Mouse (Mus musculus) liver, embryonic 11.5 days (tissue): ENCODE data around the gene Nodal. TPM values are rescaled to one million over a fixed set of nuclear protein-coding genes. Genes with fewer than 3 reads are reported as not detected.

Experiments
- ATAC-seq: fragments of 200-750 bp; cut with Nextera tagmentation; replicated peaks from 2 replicates; pipeline ENCODE4 v1.8.0; 2017; ENCODE audit warnings: moderate number of reproducible peaks, mild to moderate bottlenecking, moderate TSS enrichment, moderate library complexity; ENCODE audit not compliant: low FRiP score
- DNase-seq: peaks from one replicate; pipeline ENCODE4 v3.0.0-alpha.2; 2017; ENCODE audit warnings: low spot score
- H3K27ac ChIP-seq: fragments of 300-500 bp; sonication (generic); 2 replicates; pipeline ENCODE4 v1.5.1; 2014; ENCODE audit warnings: mild to moderate bottlenecking, low read depth, low read length, control low read depth
- H3K27me3 ChIP-seq: fragments of 300-500 bp; sonication (generic); replicated peaks from 2 replicates; pipeline ENCODE4 v1.6.1; 2014; ENCODE audit warnings: low read length, mixed read lengths; ENCODE audit not compliant: control insufficient read depth, insufficient read depth
- H3K36me3 ChIP-seq: fragments of 300-500 bp; sonication (generic); 2 replicates; pipeline ENCODE4 v1.6.1; 2014; ENCODE audit warnings: mild to moderate bottlenecking, low read length, moderate library complexity, mixed read lengths; ENCODE audit not compliant: control insufficient read depth, insufficient read depth
- H3K4me1 ChIP-seq: fragments of 300-500 bp; sonication (generic); replicated peaks from 2 replicates; pipeline ENCODE4 v1.6.1; 2014; ENCODE audit warnings: low read length, mixed read lengths; ENCODE audit not compliant: control insufficient read depth, insufficient read depth
- H3K4me2 ChIP-seq: fragments of 300-500 bp; sonication (generic); 2 replicates; pipeline ENCODE4 v1.6.1; 2014; ENCODE audit warnings: mild to moderate bottlenecking, control low read depth, moderate library complexity
- H3K4me3 ChIP-seq: fragments of 300-500 bp; sonication (generic); 2 replicates; pipeline ENCODE4 v1.5.1; 2014; ENCODE audit warnings: low read depth, low read length, control low read depth
- H3K9ac ChIP-seq: fragments of 300-500 bp; sonication (generic); 2 replicates; pipeline ENCODE4 v1.6.1; 2014; ENCODE audit warnings: low read depth, low read length, control low read depth
- H3K9me3 ChIP-seq: fragments of 300-500 bp; sonication (generic); 2 replicates; pipeline ENCODE4 v1.6.1; 2016; ENCODE audit warnings: low read length, inconsistent platforms, mixed read lengths; ENCODE audit not compliant: control insufficient read depth
- WGBS: fragments of 180-500 bp; shearing (Covaris S2); extraction: QIAGEN DNeasy Blood & Tissue Kit; methylation state at CpG from one replicate; pipeline ENCODE4 v1.1.7; 2014; 5-methylcytosine and 5-hydroxymethylcytosine counted together
- polyA plus RNA-seq: library from polyadenylated mRNA; unstranded; fragments of >200 nt; fragmentation: Nextera tagmentation; extraction: Ambion mirVana; gene quantifications from 2 replicates; pipeline ENCODE4 v1.2.1, GENCODE M21; 2014

The Nodal gene
- polyA plus RNA-seq, 1 experiment from 2014 or later, result 0.84 TPM

DNA sequence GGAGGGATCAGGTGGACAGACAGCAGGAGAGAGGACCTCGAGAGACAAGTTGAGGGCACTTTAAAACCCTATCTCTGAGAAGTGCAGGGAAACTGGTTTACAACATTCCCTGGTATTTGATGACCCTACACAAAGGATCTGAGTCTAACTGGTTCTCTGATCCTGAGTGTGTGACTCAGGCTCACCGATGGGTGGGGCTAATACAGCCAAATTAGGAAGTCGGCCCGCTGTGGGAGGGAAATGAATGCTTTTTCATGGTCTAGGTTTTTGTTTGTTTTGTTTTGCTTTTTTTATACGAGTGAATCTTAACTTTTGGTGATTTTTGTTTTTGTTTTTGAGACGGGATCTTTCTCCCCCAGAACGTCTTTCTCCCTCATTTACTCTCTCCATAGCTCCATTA, 51.1 kb downstream of the Nodal start:
- Histone ChIP-seq H3K36me3 (no peaks in the 10 kb centered on the region), H3K9ac (no peak overlapping the region), H3K4me1 (0 out of 2 replicates have a peak, but pooled peaks cover 6% of the 10 kb centered on the region), H3K27me3 (no peaks in the 10 kb centered on the region), H3K9me3 (no peaks in the 10 kb centered on the region), H3K4me2 (no peak overlapping the region), H3K27ac (no peak overlapping the region), H3K4me3 (no peak overlapping the region)
- no peak for DNase-seq
- ATAC-seq, result no peak
- WGBS, result 59% methylated on average over 7 of the region's 7 CpGs

DNA sequence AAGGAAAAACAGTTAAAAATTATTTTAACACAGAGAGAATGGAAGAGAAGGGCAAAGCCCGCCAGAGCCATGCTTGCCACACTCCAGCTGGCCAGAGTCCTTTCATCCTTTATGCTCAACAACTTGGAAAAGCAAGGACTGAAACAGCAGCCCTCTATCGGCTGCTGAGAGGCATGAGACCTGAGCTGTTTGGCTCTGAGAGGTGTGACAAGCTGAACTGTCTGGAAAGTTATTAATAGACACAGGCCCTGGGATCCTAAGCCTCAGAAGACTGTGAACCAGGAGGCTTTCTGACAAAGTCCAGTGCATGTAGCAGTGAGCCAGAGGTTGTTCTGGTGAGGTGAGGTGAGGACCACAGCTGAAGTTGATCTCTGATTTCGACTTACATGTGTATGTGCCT, 55.9 kb downstream of the Nodal start:
- H3K27ac ChIP-seq, result no peak overlapping the region
- H3K36me3 ChIP-seq, result no peaks in the 10 kb centered on the region
- DNase-seq, result no peak
- H3K4me1 ChIP-seq, result peaks cover 6% of the 10 kb centered on the region; the same call in 1 of the 2 replicates
- ATAC-seq, result no peak
- H3K4me2 ChIP-seq, result no peak overlapping the region
- H3K4me3 ChIP-seq, result no peak overlapping the region
- H3K9me3 ChIP-seq, result no peaks in the 10 kb centered on the region
- no peaks in the 10 kb centered on the region for H3K27me3 ChIP-seq
- 76% methylated on average over 3 of the region's 3 CpGs for WGBS
- no peak overlapping the region for H3K9ac ChIP-seq

DNA sequence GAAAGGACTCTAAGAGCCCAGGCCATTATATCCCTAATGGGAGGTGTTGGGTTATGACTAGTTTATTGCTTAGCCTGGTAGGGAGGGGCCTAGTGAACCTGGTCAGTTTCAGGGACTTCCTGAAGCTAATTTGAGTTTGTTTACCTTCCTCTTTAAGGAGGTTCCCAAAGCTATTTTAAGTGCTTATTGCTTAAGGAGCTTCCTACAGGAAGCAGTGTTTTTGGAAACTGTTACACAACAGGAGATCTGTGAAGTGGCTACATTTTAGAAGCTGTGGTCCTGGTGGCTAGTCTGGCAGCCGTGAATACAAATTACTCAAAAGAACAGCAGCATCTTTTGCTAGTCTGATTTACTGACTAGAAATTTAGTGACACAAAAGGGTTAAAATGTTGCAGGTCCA, 56.6 kb downstream of the Nodal start:
- H3K36me3 ChIP-seq, result no peaks in the 10 kb centered on the region
- H3K27me3 ChIP-seq, result no peaks in the 10 kb centered on the region
- peaks cover 6% of the 10 kb centered on the region; the same call in 1 of the 2 replicates for H3K4me1 ChIP-seq
- ATAC-seq (no peak), DNase-seq (no peak)
- H3K27ac ChIP-seq, result no peak overlapping the region
- H3K4me3 ChIP-seq, result no peak overlapping the region
- H3K4me2 ChIP-seq, result no peak overlapping the region
- H3K9ac ChIP-seq, result no peak overlapping the region
- WGBS, result 50% methylated on average over 1 of the region's 1 CpGs
- H3K9me3 ChIP-seq, result no peaks in the 10 kb centered on the region

Other genes starting within 250 kb of the Nodal start
- gene Tbata, start 246.0 kb upstream of the Nodal start, polyA plus RNA-seq, result not detected in 2 replicates
- gene Adamts14, start 144.5 kb upstream of the Nodal start, polyA plus RNA-seq, result 0.48 and 0.92 TPM in 2 replicates
- 0.06 and 0.19 TPM in 2 replicates for gene Prf1, start 120.1 kb upstream of the Nodal start, polyA plus RNA-seq
- gene Pald1, start 34.4 kb upstream of the Nodal start, polyA plus RNA-seq, result 17.0 and 18.4 TPM in 2 replicates
- gene Eif4ebp2, start 34.7 kb downstream of the Nodal start, polyA plus RNA-seq, result 27.1 and 33.3 TPM in 2 replicates
- 12.0 and 14.1 TPM in 2 replicates for gene Lrrc20, start 57.8 kb downstream of the Nodal start, polyA plus RNA-seq
- 0.10 TPM in 1 of 2 replicates, not detected in the other for gene Npffr1, start 177.5 kb downstream of the Nodal start, polyA plus RNA-seq
- gene Ppa1, start 230.6 kb downstream of the Nodal start, polyA plus RNA-seq, result 218 and 237 TPM in 2 replicates